Mouse (Mus musculus) neural tube, embryonic 15.5 days (tissue): ENCODE data around the gene 1700003F12Rik. TPM values are rescaled to one million over a fixed set of nuclear protein-coding genes. Genes with fewer than 3 reads are reported as not detected.

Source experiments
- ATAC-seq: fragments of 200-750 bp; cut with Nextera tagmentation; 2 replicates; pipeline ENCODE4 v1.8.0; 2017; ENCODE audit warnings: mild to moderate bottlenecking, moderate TSS enrichment, moderate library complexity; ENCODE audit not compliant: low FRiP score
- H3K27ac ChIP-seq: fragments of 300-500 bp; sonication (generic); replicated peaks from 2 replicates; pipeline ENCODE4 v1.5.1; 2015; ENCODE audit warnings: mild to moderate bottlenecking, inconsistent platforms
- H3K27me3 ChIP-seq: fragments of 300-500 bp; sonication (generic); replicated peaks from 2 replicates; pipeline ENCODE4 v1.6.1; 2015; ENCODE audit warnings: inconsistent platforms
- H3K36me3 ChIP-seq: fragments of 300-500 bp; sonication (generic); 2 replicates; pipeline ENCODE4 v1.6.1; 2015; ENCODE audit warnings: inconsistent platforms
- H3K4me1 ChIP-seq: fragments of 300-500 bp; sonication (generic); 2 replicates; pipeline ENCODE4 v1.6.1; 2015; ENCODE audit warnings: inconsistent platforms
- H3K4me2 ChIP-seq: fragments of 300-500 bp; sonication (generic); 2 replicates; pipeline ENCODE4 v1.6.1; 2015; ENCODE audit warnings: inconsistent platforms, mild to moderate bottlenecking, moderate library complexity
- H3K4me3 ChIP-seq: fragments of 300-500 bp; sonication (generic); replicated peaks from 2 replicates; pipeline ENCODE4 v1.5.1; 2015; ENCODE audit warnings: mild to moderate bottlenecking, inconsistent platforms
- H3K9ac ChIP-seq: fragments of 300-500 bp; sonication (generic); replicated peaks from 2 replicates; pipeline ENCODE4 v1.6.1; 2015; ENCODE audit warnings: mild to moderate bottlenecking, inconsistent platforms
- H3K9me3 ChIP-seq: fragments of 300-500 bp; sonication (generic); replicated peaks from 2 replicates; pipeline ENCODE4 v1.6.1; 2016; ENCODE audit warnings: inconsistent platforms
- WGBS: fragments of 180-500 bp; shearing (Covaris S2); methylation state at CpG from one replicate; pipeline ENCODE4 v1.1.7; 2015; ENCODE audit warnings: mixed read lengths; 5-methylcytosine and 5-hydroxymethylcytosine counted together
- polyA plus RNA-seq: library from polyadenylated mRNA; unstranded; fragments of >200 nt; fragmentation: Nextera tagmentation; extraction: Ambion mirVana; gene quantifications from 2 replicates; pipeline ENCODE4 v1.2.1, GENCODE M21; 2015

The 1700003F12Rik gene
- polyA plus RNA-seq, 1 experiment from 2014 or later: 1.9 TPM

DNA sequence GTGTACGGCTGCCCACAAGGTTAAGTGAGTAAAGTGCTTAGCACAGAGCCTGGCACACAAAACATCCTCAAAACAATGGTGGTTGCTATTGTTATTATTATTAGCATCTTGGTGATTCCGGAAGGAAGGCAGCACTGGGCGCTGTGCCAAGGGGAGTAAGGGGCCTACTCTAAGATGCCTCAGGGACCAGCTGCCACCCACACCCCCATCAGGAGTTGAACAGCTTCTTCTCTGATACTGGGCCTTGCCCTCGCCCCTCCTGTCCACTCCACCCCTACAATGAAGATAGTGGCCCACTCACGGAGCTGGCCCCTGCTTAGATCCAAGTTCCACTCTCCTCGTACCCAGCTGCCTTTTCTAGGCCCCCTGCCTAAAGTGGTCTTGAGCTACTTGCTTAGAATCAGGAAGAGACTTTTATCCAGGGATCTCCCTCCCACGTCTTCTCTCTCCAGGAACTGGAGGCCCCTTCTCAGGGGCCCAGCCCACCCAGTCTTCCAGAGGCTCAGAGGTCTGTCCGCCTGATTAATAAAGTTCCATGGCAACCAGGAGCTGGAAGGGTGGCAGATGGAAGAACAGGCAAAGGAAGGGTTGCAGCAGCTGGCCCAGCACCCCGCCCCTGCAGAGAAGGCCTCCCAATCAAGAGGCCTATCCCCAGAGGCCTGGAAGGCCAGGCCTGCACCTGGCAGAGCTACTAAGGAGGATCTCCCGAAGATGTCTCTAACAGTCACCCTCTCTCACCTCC is 21.6 kb downstream of the 1700003F12Rik start:
- no peaks in the 10 kb centered on the region for H3K27me3 ChIP-seq
- no peaks in the 10 kb centered on the region for H3K9me3 ChIP-seq
- no peak for ATAC-seq
- H3K36me3 ChIP-seq: no peaks in the 10 kb centered on the region
- WGBS: 8% methylated on average over 10 of the region's 10 CpGs
- H3K4me1 ChIP-seq: peaks cover 26% of the 10 kb centered on the region
- peak overlapping the region; percentile 46; the same call in 1 of the 2 replicates for H3K27ac ChIP-seq
- 0 out of 2 replicates have a peak overlapping the region, but pooled peaks have one; percentile 50 for H3K9ac ChIP-seq
- H3K4me2 ChIP-seq: peak overlapping the region; percentile 99
- peak overlapping the region; percentile 74 for H3K4me3 ChIP-seq

DNA sequence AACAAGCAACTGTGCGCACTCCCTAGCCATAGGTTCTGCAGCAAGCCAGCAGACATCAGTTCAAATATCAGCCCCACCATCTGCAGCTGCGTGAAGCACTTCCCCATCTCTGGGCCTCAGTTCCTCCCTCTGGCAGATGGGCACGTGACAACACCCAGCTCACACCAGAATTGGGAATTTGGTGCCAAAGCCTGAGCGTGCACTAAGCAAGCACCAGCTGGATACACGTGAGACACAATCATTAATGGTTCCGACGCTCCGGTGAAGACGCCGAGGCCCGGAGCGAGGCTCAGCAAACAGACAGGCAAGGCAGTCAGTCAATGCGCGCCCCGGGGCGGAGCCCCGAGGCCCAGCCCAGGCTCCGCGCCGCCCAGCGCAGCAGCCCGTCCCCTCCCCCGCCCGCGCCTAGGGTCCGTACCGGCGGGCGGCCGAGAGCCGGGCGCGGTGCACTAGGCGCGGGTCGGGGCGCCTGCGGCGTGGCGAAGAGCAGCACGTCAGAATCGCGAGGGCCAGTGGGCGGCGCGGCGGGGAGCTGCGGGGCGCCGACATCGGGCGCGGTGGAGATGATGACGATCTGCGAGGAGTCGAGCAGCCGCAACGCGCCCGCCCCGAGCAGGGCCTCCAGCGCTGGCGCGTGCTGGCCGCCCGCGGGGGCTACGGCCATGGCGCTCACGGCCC is 22.3 kb downstream of the 1700003F12Rik start:
- under 1% methylated on average over 60 of the region's 70 CpGs for WGBS
- H3K4me2 ChIP-seq: peak overlapping the region; percentile 99
- H3K9ac ChIP-seq: peak overlapping the region; percentile 50
- no peaks in the 10 kb centered on the region for H3K36me3 ChIP-seq
- peaks cover 26% of the 10 kb centered on the region for H3K4me1 ChIP-seq
- ATAC-seq: peak; percentile 59
- H3K4me3 ChIP-seq: peak overlapping the region; percentile 74
- no peaks in the 10 kb centered on the region for H3K9me3 ChIP-seq
- peak overlapping the region; percentile 46; the same call in 1 of the 2 replicates for H3K27ac ChIP-seq
- no peaks in the 10 kb centered on the region for H3K27me3 ChIP-seq

DNA sequence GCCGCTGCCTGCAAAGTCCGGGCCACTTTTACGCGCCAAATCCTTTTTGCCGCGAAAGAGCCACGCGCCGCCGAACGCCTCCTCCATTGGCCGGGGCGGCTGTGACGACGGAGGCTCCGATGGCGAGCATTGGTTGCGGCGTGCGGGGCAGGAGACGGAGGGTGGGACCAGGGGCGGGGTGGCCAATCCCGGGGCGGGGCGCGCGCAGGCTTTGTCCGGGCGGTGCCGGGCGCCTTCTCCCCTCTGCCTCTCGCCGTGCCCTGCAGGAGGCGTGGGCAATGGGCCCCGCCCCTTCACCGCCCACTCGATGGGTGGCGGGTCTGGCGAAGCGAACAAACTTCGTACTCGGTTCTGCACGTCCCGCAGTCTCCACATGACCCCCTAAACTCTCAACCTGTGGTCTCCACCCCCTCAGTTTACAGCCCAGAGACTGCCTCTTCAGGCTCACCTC is 23.0 kb downstream of the 1700003F12Rik start, which contains the start of gene E2f1:
E2f1 (minus strand) TSS at position 57 of the 451 bp plus-strand sequence.
- peak within 1 kb of the TSS; percentile 99 for H3K4me2 ChIP-seq
- no peaks in the 10 kb centered on the region for H3K36me3 ChIP-seq
- peak within 1 kb of the TSS; percentile 66 for H3K27ac ChIP-seq
- peaks cover 26% of the 10 kb centered on the region for H3K4me1 ChIP-seq
- H3K27me3 ChIP-seq: no peaks in the 10 kb centered on the region
- WGBS: under 1% methylated on average over 38 of the region's 44 CpGs
- peak within 1 kb of the TSS; percentile 74 for H3K4me3 ChIP-seq
- ATAC-seq: peak; percentile 99
- no peaks in the 10 kb centered on the region for H3K9me3 ChIP-seq
- H3K9ac ChIP-seq: peak within 1 kb of the TSS; percentile 50

DNA sequence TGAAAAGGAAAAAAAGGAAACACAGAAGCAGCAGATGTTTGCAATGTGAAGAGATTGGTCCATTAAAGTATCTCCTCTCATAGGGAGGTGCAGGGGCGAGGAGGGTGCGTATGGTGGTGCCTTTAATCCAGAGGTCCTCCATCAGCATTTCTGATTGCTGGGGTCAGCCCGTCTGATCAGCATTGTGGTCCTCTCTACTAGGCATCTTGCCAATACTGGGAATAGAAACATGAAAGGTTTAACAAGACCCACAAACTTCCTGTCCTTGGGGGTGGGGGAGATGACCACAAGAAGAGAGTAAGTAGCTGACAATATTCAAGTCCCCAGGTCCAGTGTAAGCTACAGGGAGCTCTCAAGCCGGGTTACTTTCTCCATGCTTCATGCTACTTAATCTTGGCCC is 23.8 kb downstream of the 1700003F12Rik start:
- Histone ChIP-seq H3K4me2 (peak overlapping the region; percentile 99), H3K36me3 (no peaks in the 10 kb centered on the region), H3K4me3 (peak overlapping the region; percentile 74), H3K27me3 (no peaks in the 10 kb centered on the region), H3K27ac (no peak overlapping the region; the same call in 1 of the 2 replicates), H3K9me3 (no peaks in the 10 kb centered on the region), H3K9ac (no peak overlapping the region), H3K4me1 (peaks cover 26% of the 10 kb centered on the region)
- 64% methylated on average over 4 of the region's 4 CpGs for WGBS
- no peak for ATAC-seq

DNA sequence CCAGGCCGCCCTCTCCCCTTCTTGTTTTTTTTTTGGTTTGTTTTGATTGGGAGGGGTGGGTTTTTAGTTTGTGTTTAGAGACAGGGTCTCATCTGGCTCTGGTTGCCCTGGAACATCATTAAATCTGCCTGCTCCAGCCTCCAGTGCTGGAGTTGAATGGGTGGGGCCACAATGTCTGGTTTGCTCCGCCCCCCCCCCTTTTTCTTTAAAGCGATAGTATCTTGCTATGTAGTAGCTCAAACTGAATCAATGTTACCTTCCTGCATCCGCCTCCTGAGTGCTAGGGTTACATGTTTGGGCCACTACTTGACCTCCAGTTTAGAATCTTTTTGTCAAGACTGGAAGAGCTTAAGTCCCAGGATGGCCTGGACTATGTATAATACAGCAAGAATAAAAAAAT is 24.4 kb downstream of the 1700003F12Rik start:
- Histone ChIP-seq H3K9me3 (no peaks in the 10 kb centered on the region), H3K27ac (no peak overlapping the region), H3K4me3 (no peak overlapping the region), H3K4me1 (peaks cover 26% of the 10 kb centered on the region), H3K36me3 (no peaks in the 10 kb centered on the region), H3K9ac (no peak overlapping the region), H3K27me3 (no peaks in the 10 kb centered on the region), H3K4me2 (no peak overlapping the region)
- ATAC-seq: no peak
- WGBS: 86% methylated on average over 4 of the region's 4 CpGs

DNA sequence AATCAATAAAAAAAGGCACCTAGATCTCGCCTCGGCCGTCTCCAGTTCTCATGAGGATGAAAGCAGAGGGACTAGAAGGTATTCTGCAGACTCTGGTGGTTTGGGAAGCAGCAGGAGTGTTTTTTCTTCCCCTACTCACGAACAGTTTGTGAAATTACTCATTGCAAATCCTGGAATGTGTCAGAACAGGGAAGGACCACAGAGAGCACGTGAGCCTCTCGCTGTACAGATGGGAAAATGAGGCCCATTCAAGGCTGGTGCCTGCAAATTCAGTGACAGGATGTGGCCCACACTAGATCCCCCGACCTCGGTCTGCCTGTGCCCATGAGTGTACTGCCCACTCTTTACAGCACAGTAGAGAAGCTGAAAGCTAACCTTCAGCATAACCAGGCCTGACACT is 25.1 kb downstream of the 1700003F12Rik start:
- Histone ChIP-seq H3K4me3 (no peak overlapping the region), H3K9ac (no peak overlapping the region), H3K36me3 (no peaks in the 10 kb centered on the region), H3K27me3 (no peaks in the 10 kb centered on the region), H3K9me3 (no peaks in the 10 kb centered on the region), H3K4me2 (no peak overlapping the region), H3K4me1 (peaks cover 30% of the 10 kb centered on the region), H3K27ac (no peak overlapping the region)
- WGBS: 71% methylated on average over 8 of the region's 8 CpGs
- no peak for ATAC-seq

DNA sequence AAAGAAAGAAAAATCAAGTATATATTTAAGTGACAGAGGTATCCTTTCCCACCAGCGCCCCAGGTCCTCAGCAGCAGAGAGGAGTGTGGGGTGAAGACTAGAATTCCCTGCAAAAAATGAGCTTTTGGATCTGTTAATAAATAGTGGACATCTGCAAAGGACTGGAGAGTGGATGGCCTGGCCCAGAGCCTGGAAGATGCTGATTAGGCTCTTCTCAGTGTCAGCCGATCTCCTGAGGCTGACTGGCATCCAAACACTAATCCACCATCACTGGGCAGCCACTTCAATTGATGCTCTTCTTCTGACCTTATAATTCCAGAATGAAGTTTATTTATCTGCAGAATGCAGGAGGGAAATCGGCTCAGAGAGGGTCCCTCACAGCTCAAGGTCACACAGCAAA is 26.1 kb downstream of the 1700003F12Rik start:
- Histone ChIP-seq H3K4me3 (no peak overlapping the region), H3K9me3 (no peaks in the 10 kb centered on the region), H3K9ac (no peak overlapping the region), H3K36me3 (no peaks in the 10 kb centered on the region), H3K27me3 (no peaks in the 10 kb centered on the region), H3K27ac (no peak overlapping the region), H3K4me2 (no peak overlapping the region), H3K4me1 (peaks cover 35% of the 10 kb centered on the region)
- 89% methylated on average over 3 of the region's 3 CpGs for WGBS
- ATAC-seq: no peak

DNA sequence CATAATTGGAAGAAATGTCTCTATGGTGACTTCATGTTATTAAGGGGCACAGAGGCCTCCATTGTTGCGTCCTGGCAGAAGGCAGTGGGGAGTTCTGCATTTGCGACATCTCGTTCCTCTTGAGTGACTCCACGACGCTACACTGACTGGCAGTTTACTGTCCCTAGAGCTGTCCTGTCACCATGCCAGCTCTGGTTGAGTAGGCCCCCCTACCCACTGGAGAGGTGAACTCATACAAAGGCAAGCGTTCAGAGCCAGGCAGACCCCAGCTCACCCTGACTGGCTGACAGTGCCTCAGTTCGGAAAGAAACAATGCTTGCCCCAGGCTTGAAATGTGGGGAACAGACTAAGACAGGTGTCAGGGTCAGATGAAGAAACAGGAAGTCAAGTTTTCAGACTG is 27.4 kb downstream of the 1700003F12Rik start:
- no peaks in the 10 kb centered on the region for H3K9me3 ChIP-seq
- ATAC-seq: no peak
- H3K4me1 ChIP-seq: peaks cover 22% of the 10 kb centered on the region

DNA sequence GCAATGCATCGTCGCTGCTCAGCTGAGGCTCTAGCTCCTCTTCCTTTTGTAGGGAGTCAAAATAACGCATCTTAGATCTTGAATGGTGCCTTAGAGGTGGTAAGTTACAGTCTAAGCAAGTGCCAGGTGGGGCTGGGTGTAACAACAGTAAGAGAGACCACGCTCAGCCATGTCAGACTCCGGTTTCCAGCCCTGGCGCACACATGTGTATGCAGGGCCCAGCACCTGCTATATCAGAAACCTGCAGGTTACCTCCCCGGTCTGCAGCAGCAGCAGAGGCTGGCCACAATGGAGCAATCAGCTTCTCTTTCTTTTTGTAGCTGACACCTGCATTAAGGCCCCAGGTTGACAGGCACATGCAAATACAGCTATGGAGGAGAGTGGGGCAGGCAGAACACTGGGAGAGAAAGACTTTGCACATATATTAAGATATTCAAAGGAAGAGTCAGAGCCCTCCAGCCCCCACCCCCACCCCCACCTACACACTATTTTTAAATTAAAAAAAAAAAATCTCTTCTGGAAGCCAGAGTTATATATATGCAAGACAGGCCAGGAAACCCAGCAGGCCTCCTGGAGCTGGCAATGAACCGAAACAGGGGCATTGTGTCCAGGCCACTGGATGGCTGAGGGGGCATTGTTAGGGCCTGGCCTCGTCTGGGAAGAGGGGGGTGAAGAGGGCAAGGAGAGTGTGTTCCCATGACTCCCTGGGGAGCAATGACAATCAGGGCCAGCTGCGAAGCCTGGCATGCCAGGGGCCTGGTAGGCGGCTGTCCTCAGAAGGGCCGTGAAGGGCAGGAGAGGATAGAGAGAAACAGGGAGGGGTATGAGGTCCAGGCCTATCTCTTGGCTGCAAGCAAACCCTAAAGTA is 30.2 kb downstream of the 1700003F12Rik start:
- H3K27ac ChIP-seq: 0 out of 2 replicates have a peak overlapping the region, but pooled peaks have one; percentile 9
- H3K27me3 ChIP-seq: no peaks in the 10 kb centered on the region
- no peak overlapping the region for H3K4me2 ChIP-seq
- no peak overlapping the region for H3K4me3 ChIP-seq
- ATAC-seq: no peak
- H3K9me3 ChIP-seq: no peaks in the 10 kb centered on the region
- no peak overlapping the region for H3K9ac ChIP-seq
- H3K4me1 ChIP-seq: peaks cover 11% of the 10 kb centered on the region
- WGBS: 23% methylated on average over 12 of the region's 12 CpGs
- no peaks in the 10 kb centered on the region for H3K36me3 ChIP-seq

More for the DNA sequence above, 27.4 kb downstream of the 1700003F12Rik start:
- H3K9ac ChIP-seq: no peak overlapping the region
- no peak overlapping the region for H3K4me3 ChIP-seq
- no peak overlapping the region for H3K27ac ChIP-seq
- WGBS: 19% methylated on average over 7 of the region's 7 CpGs
- H3K4me2 ChIP-seq: no peak overlapping the region
- no peaks in the 10 kb centered on the region for H3K27me3 ChIP-seq
- H3K36me3 ChIP-seq: no peaks in the 10 kb centered on the region

DNA sequence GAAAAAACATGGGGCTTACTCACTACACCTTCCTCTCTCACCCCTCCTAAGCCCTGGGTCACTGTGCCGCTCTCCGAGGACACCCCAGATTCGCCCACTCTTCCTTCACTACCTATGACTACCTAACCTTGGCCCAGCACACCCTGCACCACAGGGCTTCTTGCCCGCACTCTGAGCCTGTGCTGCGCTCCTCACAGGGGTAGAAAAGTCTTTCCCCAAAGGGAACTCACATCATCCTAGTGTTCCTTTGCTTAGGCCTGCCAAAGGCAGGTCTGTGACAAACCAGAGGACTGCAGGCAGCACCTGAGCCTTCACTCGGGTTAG is 30.8 kb downstream of the 1700003F12Rik start:
- H3K9me3 ChIP-seq: no peaks in the 10 kb centered on the region
- H3K27ac ChIP-seq: 0 out of 2 replicates have a peak overlapping the region, but pooled peaks have one; percentile 9
- H3K4me3 ChIP-seq: no peak overlapping the region
- 55% methylated on average over 6 of the region's 6 CpGs for WGBS
- no peak overlapping the region for H3K9ac ChIP-seq
- peaks cover 11% of the 10 kb centered on the region for H3K4me1 ChIP-seq
- no peaks in the 10 kb centered on the region for H3K27me3 ChIP-seq
- H3K4me2 ChIP-seq: no peak overlapping the region
- H3K36me3 ChIP-seq: no peaks in the 10 kb centered on the region
- ATAC-seq: no peak

DNA sequence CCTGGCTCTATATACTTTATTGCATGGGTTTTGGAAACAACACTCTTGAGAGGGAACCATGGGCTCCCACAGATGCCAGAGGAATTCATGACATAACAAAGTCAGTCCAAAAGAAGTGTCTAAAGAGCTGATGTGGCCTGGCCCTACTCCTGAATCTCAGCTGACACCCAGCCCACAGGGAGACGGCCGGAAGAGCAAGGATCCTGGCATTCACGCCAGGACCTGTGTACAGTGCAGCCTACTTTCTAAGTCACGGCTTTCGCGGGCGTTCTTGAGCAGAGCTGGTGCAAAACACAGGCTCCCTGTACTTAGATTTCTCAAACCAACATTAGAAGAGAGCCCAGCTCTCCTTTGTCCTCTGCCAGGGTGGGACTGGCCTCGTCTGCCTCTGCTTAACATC is 33.7 kb downstream of the 1700003F12Rik start:
- H3K9ac ChIP-seq: no peak overlapping the region
- no peak overlapping the region for H3K4me2 ChIP-seq
- no peaks in the 10 kb centered on the region for H3K27me3 ChIP-seq
- H3K27ac ChIP-seq: no peak overlapping the region
- H3K4me1 ChIP-seq: peaks cover 30% of the 10 kb centered on the region
- H3K36me3 ChIP-seq: no peaks in the 10 kb centered on the region
- no peaks in the 10 kb centered on the region for H3K9me3 ChIP-seq
- no peak for ATAC-seq
- no peak overlapping the region for H3K4me3 ChIP-seq
- 83% methylated on average over 8 of the region's 8 CpGs for WGBS
